ENCODE assay signal across 17 mouse cellular contexts in the genomic region with DNA sequence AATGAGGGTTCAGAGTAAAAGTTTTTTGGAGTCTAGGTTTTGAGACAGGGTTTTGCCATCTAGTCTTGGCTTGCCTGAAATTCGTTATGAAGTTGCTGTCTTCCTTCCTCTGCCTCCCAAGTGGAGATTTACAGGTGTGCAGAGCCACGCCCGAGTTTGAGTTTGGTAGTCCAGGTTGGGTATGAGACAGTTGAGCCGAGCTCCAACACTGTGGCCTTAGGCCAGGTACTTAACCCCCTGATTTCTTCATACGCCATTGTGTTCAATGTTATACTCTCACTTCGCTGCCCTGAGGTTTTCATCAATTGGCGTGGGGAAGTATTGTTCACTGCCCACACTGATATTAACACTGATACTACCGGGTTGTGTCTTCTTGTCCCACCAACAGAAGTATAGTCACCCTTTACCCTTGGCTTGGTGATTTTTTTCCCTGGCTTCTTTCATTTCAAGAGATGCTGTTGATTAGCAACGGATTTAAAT. TPM values are rescaled to one million over a fixed set of nuclear protein-coding genes. Genes with fewer than 3 reads are reported as not detected.
DNase-seq lines count a peak whose midpoint lies in the region; ATAC-seq and TF ChIP-seq lines count a peak whose summit lies in the region.
"Had no signal": no experiment of that assay in that cellular context is flagged by ENCODE, and none has a peak within 500 bp of the region (broad histone marks: within the 10 kb centered on the region; RNA-seq: fewer than 3 reads in every experiment).

No protein-coding gene starts in this region.

- intact Hi-C loops in gastrocnemius, adult 2 months (cut with DNase I): no loop called here

- H3K9ac ChIP-seq in liver, adult 2 months (ENCODE audit: low read depth, low read length): 0 out of 2 replicates have a peak overlapping the region, but pooled peaks have one; percentile 22
- H3K9ac ChIP-seq: forebrain, postnatal 0 days; heart, embryonic 13.5 days; hindbrain, embryonic 12.5 days; intestine, embryonic 15.5 days had no signal

- ATAC-seq in megakaryocyte progenitor cell, adult 5-6 weeks (replicated peaks; ENCODE audit: poor library complexity): no peak
- ATAC-seq: forebrain, postnatal 0 days; intestine, embryonic 15.5 days had no signal

- no peak for TF ChIP-seq CTCF in gastrocnemius, adult 2 months (IDR thresholded peaks at IDR 0.05)
- no peak for TF ChIP-seq CTCF in liver, adult 2 months (IDR thresholded peaks at IDR 0.05; ENCODE audit: low read depth, low read length)

- H3K36me3 ChIP-seq in liver, adult 2 months (ENCODE audit: control insufficient read depth, insufficient read depth, low read length): no peaks in the 10 kb centered on the region
- H3K36me3 ChIP-seq: hindbrain, embryonic 12.5 days; intestine, embryonic 15.5 days had no signal

- peak overlapping the region; percentile 83 for H3K4me3 ChIP-seq in gastrocnemius, adult 2 months
- no peak overlapping the region for H3K4me3 ChIP-seq in liver, adult 2 months (ENCODE audit: insufficient read depth, low read depth, low read length)
- H3K4me3 ChIP-seq: erythroblast, embryonic 14.5 days; heart, embryonic 13.5 days; hindbrain, embryonic 12.5 days; intestine, embryonic 15.5 days had no signal

- TF ChIP-seq POLR2A in liver, adult 2 months (IDR thresholded peaks at IDR 0.05; ENCODE audit: extremely low read depth, insufficient read depth, low read length): no peak

- H3K27me3 ChIP-seq in liver, adult 2 months (ENCODE audit: control insufficient read depth, insufficient read depth, low read length): no peaks in the 10 kb centered on the region
- H3K27me3 ChIP-seq: heart, embryonic 13.5 days; hindbrain, embryonic 12.5 days; intestine, embryonic 15.5 days had no signal

- H3K4me1 ChIP-seq in liver, adult 2 months (ENCODE audit: control insufficient read depth, insufficient read depth, low read length): peaks cover 58% of the 10 kb centered on the region

- DNase-seq in gastrocnemius, adult 2 months: no peak
- DNase-seq in gastrocnemius, adult 8-10 months (ENCODE audit: low spot score in 2 of 2): no peak
- DNase-seq in liver, adult 2 months (ENCODE audit: extremely low read depth, low read depth, low spot score): no peak
- no peak for DNase-seq in liver
- DNase-seq in thymus, postnatal 4 days: peak; percentile 39
- DNase-seq in thymus, postnatal 10 days (ENCODE audit: low spot score in 2 of 2): no peak
- no peak for DNase-seq in frontal cortex, postnatal 36 days (ENCODE audit: low spot score in 2 of 2)
- DNase-seq: adrenal gland, postnatal 14 days; cerebellum, postnatal 10 days; forebrain, postnatal 0 days; gastrocnemius, postnatal 25 days; thymus, adult 18-20 months had no signal

- 51% methylated on average over 9 of the region's 9 CpGs for whole genome bisulfite sequencing in liver, adult 2 months

- peak overlapping the region; percentile 99 for H3K27ac ChIP-seq in gastrocnemius, adult 2 months
- peak overlapping the region; percentile 89 for H3K27ac ChIP-seq in liver, adult 2 months (replicated peaks; ENCODE audit: insufficient read depth, low read depth, low read length)
- H3K27ac ChIP-seq: heart, embryonic 13.5 days; hindbrain, embryonic 12.5 days; intestine, embryonic 15.5 days had no signal

- H3K79me2 ChIP-seq in liver, adult 2 months (ENCODE audit: control insufficient read depth, insufficient read depth, low read length): peaks cover 59% of the 10 kb centered on the region

RNA-seq across cellular contexts. Expression of gene Psap, which starts 4.2 kb away (rescaled TPM):
- total RNA-seq in gastrocnemius, adult 2 months (2021): 100 to 1,000 TPM; 730 to 837 TPM
- total RNA-seq in gastrocnemius, adult 8-10 months (2022): 100 to 1,000 TPM; 813 to 866 (median 853) TPM
- total RNA-seq in liver, adult 2 months (2014; rRNA removed): 227 and 309 TPM in 2 replicates
- 584 and 608 TPM in 2 replicates for polyA plus RNA-seq in liver, adult 2 months (2012; rRNA removed)
- total RNA-seq in megakaryocyte progenitor cell, adult 5-6 weeks (2015): 173 and 221 TPM in 2 replicates
- 222 and 258 TPM in 2 replicates for total RNA-seq in megakaryocyte progenitor cell, adult 5-6 weeks (2017)
